Mouse (Mus musculus) kidney, adult 2 months (tissue): ENCODE results near the gene E130308A19Rik. TPM values are rescaled to one million over a fixed set of nuclear protein-coding genes. Genes with fewer than 3 reads are reported as not detected.
A peak's percentile ranks its signal among the peaks of the same experiment; 100 is the strongest.

ENCODE experiments used
- DNase-seq: peaks from one replicate; pipeline ENCODE4 v3.0.0; 2021
- H3K27ac ChIP-seq: fragments of 200-500 bp; 2 replicates; pipeline ENCODE4 v1.5.1; 2012; ENCODE audit warnings: low read depth, low read length, control low read depth, inconsistent platforms; ENCODE audit not compliant: insufficient read depth
- H3K27me3 ChIP-seq: fragments of 200-500 bp; replicated peaks from 2 replicates; pipeline ENCODE4 v1.6.1; 2012; ENCODE audit warnings: mild to moderate bottlenecking, moderate library complexity, low read length, inconsistent platforms; ENCODE audit not compliant: control insufficient read depth, insufficient read depth
- H3K36me3 ChIP-seq: fragments of 200-500 bp; 2 replicates; pipeline ENCODE4 v1.6.1; 2012; ENCODE audit warnings: mild to moderate bottlenecking, moderate library complexity, low read length, inconsistent platforms; ENCODE audit not compliant: control insufficient read depth, insufficient read depth
- H3K4me1 ChIP-seq: fragments of 200-500 bp; 2 replicates; pipeline ENCODE4 v1.6.1; 2011; ENCODE audit warnings: low read length; ENCODE audit not compliant: control insufficient read depth, insufficient read depth
- H3K4me3 ChIP-seq: fragments of 200-500 bp; 2 replicates; pipeline ENCODE4 v1.5.1; 2011; ENCODE audit warnings: mild to moderate bottlenecking, low read depth, low read length, control low read depth; ENCODE audit not compliant: insufficient read depth
- CTCF ChIP-seq: fragments of 200-500 bp; conservative IDR thresholded peaks from 2 replicates; pipeline ENCODE4 v1.5.1; 2011; ENCODE audit warnings: low read depth, mild to moderate bottlenecking, control low read depth, low read length, moderate library complexity, mixed read lengths; ENCODE audit not compliant: insufficient read depth, insufficient read length
- POLR2A ChIP-seq: fragments of 200-500 bp; IDR thresholded peaks from one replicate; pipeline ENCODE4 v1.6.1; 2011; ENCODE audit warnings: low read depth, low read length, control low read depth
- WGBS: fragments of 180-500 bp; shearing (Covaris S2); methylation state at CpG from one replicate; pipeline ENCODE4 v1.1.7; 2018; 5-methylcytosine and 5-hydroxymethylcytosine counted together
- polyA plus RNA-seq: library from polyadenylated mRNA; depleted of rRNA; stranded (reverse); fragments of >200 nt; gene quantifications from 2 replicates; pipeline ENCODE4 v1.2.3, GENCODE M21; 2012

Gene E130308A19Rik
- polyA plus RNA-seq, 1 experiment, result 9.6 TPM

GRCm38 (mm10) chr4:59772171-59772879 is 146.3 kb downstream of the E130308A19Rik start:
- Histone ChIP-seq H3K27ac (no peak overlapping the region), H3K36me3 (peaks cover 6% of the 10 kb centered on the region), H3K4me3 (no peak overlapping the region), H3K27me3 (no peaks in the 10 kb centered on the region), H3K4me1 (no peaks in the 10 kb centered on the region)
- WGBS, result 82% methylated on average over 17 of the region's 17 CpGs
- no peak for DNase-seq
- TF ChIP-seq CTCF (no peak), POLR2A (no peak)

GRCm38 (mm10) chr4:59777828-59778227 is 151.8 kb downstream of the E130308A19Rik start:
- Histone ChIP-seq H3K27ac (no peak overlapping the region), H3K4me3 (no peak overlapping the region), H3K4me1 (peaks cover 2% of the 10 kb centered on the region; the same call in 1 of the 2 replicates), H3K27me3 (no peaks in the 10 kb centered on the region), H3K36me3 (peaks cover 2% of the 10 kb centered on the region)
- DNase-seq, result no peak
- 81% methylated on average over 3 of the region's 3 CpGs for WGBS
- no peak for TF ChIP-seq CTCF
- TF ChIP-seq POLR2A, result no peak

GRCm38 (mm10) chr4:59780568-59780967 is 154.6 kb downstream of the E130308A19Rik start:
- DNase-seq, result peak; percentile 50
- Histone ChIP-seq H3K27me3 (no peaks in the 10 kb centered on the region), H3K4me1 (peaks cover 3% of the 10 kb centered on the region; the same call in 1 of the 2 replicates), H3K27ac (no peak overlapping the region), H3K4me3 (no peak overlapping the region), H3K36me3 (no peaks in the 10 kb centered on the region)
- 5% methylated on average over 1 of the region's 1 CpGs for WGBS
- TF ChIP-seq CTCF (no peak), POLR2A (no peak)

GRCm38 (mm10) chr4:59782853-59783684 is 157.1 kb downstream of the E130308A19Rik start:
- TF ChIP-seq CTCF, result no peak
- no peak for TF ChIP-seq POLR2A

GRCm38 (mm10) chr4:59783685-59784279 is 157.8 kb downstream of the E130308A19Rik start:
- Histone ChIP-seq H3K36me3 (no peaks in the 10 kb centered on the region), H3K27me3 (no peaks in the 10 kb centered on the region), H3K27ac (no peak overlapping the region; the same call in 1 of the 2 replicates), H3K4me3 (peak overlapping the region; percentile 63), H3K4me1 (peaks cover 3% of the 10 kb centered on the region)
- DNase-seq, result peak; percentile 98
- WGBS, result under 1% methylated on average over 36 of the region's 36 CpGs
- TF ChIP-seq CTCF (no peak), POLR2A (no peak)

More at GRCm38 (mm10) chr4:59782853-59783684, 157.1 kb downstream of the E130308A19Rik start:
- under 1% methylated on average over 47 of the region's 47 CpGs for WGBS
- peaks cover 3% of the 10 kb centered on the region for H3K4me1 ChIP-seq
- no peak overlapping the region for H3K27ac ChIP-seq
- no peaks in the 10 kb centered on the region for H3K36me3 ChIP-seq
- H3K4me3 ChIP-seq, result peak overlapping the region; percentile 63
- H3K27me3 ChIP-seq, result no peaks in the 10 kb centered on the region
- no peak for DNase-seq

- TF ChIP-seq POLR2A (no peak), CTCF (no peak)
- Histone ChIP-seq H3K27ac (no peak overlapping the region), H3K4me1 (peaks cover 3% of the 10 kb centered on the region), H3K36me3 (no peaks in the 10 kb centered on the region), H3K4me3 (no peak overlapping the region), H3K27me3 (no peaks in the 10 kb centered on the region)
- 41% methylated on average over 2 of the region's 2 CpGs for WGBS
- no peak for DNase-seq
These were observed 159.4 kb downstream of the E130308A19Rik start for GRCm38 (mm10) chr4:59785412-59785811.
